Mouse (Mus musculus) WW6 (cell line): ENCODE data around the gene Slc39a13.

Source experiments
- DNase-seq: peaks from one replicate; pipeline ENCODE4 v3.0.0-alpha.2; 2013; ENCODE audit warnings: low read depth, low spot score

The Slc39a13 gene

DNA sequence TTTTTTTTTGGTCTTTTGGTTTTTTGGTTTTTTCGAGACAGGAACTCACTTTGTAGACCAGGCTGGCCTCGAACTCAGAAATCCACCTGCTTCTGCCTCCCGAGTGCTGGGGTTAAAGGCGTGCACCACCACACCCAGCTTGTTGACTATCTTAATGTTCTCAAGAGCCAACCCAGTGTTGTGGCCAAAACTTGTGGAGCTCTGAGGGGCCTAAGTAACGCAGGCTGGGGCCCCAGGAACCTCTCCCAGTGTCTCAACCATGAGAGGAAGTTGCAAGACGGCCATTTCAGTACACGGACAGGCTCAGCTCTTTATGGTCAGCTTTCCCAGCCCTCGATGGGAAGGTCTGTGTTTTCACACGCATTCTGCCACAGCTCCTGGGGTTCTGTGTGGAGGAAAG, 18.8 kb upstream of the Slc39a13 start:
- DNase-seq: no peak

DNA sequence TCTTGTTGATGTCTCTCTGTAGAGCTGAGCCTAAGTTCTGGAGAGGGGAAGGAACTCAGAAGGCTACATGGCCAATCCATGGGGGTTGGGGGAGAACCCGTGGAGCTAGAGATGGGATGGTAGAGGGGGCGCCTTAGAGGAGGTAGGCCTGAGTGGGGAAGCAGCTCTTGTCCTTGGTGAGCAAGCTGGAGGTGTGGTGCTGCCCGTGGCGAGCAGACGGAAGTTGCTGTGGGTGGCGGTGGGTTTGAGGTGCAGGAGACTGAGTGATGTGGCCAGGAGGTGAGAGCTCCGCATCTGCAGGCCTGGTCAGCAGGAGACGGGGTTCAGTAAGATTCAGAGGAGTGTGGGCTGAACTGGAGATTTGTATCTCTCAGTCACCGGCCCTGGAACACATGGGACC, 17.2 kb upstream of the Slc39a13 start:
- no peak for DNase-seq

DNA sequence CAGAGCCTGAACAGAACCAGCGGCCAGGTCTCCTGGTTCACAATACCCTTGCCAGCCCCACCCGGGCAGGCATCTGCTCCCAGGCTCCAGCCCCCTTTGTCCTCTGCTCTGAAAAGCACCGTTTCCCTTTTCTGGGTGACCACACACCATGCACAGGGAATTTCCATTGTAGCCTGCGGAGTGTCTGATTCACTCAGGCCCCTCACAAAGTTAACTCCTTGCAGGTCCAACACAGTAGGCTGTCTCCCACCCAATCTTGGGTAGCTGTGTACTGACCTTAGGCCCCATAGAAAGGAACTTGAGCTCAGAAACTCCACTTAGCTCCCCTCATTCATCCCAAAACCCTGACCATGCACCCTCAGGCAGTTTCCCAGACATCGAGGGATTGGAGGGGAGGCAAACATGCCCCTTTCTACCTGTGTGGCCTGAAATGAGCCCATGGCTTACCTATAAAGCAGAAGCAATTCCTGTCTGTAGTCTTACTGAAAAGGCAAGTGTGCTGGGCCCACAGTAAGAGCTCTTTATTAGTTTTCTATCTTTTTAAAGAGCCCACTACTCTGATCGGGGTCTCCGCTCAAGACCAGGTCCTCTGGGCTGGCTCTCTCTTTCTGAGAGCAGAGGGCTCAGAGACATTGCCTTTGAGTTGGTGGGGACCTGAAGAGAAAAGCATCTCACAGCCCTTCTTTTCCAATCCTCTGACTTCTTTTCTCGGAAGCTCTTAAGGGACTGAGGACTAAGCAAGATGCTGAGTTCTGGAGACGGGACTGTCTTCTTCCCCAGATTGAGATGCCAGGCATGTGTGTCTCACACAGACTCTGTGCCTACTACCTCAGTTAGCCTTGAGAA, 16.4 kb upstream of the Slc39a13 start:
- no peak for DNase-seq

DNA sequence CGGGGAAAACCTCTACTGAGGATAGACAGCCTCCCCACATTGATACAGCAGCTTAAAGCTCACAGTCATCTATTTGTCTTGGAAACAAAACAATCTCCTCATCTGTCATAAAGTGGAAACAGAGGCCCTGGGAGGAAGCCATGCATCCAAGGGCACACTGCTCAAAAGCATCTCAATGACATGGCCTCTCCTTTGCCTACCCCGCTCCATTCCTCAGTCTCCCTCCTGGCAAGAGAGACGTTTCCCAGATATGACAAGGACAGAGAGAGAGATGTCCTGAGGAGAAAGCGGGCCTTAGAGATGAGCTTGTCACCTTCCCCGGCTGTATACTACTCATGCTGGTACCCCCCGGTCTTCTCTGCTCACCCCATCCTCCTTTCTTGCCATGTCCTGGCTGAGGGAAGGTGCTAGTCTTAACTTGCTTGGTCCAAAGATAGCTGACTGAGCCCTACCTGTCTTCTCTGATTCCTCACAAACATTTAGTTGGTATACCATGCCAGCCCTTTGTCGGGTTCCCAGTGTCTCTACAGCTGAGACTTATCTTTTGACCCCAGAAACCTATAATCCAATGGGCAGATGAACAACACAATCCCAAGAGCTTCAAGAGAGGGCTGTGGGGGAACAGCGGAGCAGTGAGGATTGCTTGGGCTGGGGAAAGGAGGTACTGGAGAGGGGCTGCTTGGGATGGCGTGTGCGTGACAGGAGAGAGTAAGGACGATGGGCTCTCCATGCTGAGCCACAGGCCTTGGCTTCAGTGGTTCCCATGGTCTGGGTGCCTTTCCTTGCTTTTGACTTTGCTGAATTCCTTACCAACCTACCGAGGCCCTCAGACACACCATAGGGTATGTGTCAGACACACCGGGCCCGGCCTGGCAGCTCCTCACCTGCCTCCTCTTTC, 15.5 kb upstream of the Slc39a13 start:
- no peak for DNase-seq

DNA sequence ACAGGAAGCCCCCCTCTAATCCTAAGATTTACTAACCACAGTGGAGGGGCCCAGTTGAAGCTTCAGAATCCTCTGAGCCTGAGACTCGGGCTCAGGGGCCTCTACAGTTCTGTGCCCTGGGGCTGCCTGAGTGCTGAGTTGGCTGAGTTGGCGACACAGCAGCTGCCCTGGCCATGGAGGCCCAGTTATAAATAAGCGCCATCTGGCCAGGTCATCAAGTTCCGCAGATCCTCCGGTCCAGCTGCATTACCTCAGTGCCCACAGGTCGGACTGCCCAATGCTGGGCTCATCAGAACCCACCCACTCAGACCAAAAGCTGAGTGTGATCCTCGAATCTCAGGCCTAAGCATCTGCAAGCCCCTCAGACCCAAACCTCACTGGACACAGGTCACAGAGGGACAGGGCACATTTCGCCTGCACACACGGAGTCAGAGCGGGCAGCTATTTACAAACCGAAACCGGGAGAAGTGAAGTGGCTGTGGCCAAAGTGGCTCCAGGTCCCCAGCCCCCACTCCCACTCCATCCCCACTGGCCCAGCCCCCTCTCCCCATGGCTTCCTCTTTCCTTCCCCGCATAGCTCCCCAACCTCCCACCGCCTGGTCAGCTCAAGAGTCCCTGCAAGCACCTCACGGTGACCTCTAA, 14.1 kb upstream of the Slc39a13 start:
- DNase-seq: no peak

DNA sequence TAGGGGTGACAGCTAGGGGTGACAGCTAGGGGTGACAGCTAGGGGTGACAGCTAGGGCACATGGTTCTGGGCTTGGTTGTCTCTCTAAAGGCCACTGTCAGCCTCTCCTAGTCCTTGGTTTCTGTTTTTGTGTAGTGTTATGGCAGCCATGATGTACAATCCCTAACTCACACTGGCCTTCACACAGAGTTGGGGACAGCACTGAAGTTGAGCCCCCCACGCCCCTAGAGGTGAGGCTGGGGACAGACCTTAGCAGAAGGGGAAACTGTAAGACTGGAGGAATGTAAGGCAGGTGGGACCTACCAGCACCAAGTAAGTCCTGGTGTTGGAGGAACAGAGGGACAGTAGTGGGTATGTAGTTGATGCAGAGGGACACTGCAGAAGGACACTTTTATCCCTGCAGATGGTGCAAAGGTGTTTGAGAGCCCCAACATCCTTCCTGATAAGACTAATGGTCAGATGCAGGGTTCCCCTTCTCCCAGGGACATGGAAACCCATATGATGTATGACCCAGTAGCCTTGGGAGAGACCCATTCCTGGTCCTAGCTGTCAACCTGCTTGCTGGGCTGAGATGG, 13.2 kb upstream of the Slc39a13 start:
- no peak for DNase-seq

DNA sequence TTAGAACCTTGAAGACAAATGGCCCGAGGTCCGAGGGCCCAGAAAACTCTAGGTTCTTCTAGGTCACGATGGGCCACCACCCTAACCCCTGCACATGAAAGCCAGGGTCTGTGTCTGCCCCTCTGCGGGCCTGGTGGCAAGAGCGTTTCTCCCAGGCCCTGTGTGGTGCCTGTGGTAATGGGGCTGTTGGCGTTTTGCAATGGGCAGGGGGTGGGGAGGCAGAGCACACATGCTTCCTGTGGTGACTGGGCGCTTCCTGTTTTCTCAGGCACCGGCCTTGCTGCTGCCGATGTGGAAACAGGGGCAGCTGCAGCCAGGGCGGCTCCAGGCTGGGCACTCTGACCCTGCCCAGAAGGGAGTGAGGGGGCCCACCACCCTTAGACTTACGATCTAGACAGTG, 12.6 kb upstream of the Slc39a13 start:
- DNase-seq: no peak

DNA sequence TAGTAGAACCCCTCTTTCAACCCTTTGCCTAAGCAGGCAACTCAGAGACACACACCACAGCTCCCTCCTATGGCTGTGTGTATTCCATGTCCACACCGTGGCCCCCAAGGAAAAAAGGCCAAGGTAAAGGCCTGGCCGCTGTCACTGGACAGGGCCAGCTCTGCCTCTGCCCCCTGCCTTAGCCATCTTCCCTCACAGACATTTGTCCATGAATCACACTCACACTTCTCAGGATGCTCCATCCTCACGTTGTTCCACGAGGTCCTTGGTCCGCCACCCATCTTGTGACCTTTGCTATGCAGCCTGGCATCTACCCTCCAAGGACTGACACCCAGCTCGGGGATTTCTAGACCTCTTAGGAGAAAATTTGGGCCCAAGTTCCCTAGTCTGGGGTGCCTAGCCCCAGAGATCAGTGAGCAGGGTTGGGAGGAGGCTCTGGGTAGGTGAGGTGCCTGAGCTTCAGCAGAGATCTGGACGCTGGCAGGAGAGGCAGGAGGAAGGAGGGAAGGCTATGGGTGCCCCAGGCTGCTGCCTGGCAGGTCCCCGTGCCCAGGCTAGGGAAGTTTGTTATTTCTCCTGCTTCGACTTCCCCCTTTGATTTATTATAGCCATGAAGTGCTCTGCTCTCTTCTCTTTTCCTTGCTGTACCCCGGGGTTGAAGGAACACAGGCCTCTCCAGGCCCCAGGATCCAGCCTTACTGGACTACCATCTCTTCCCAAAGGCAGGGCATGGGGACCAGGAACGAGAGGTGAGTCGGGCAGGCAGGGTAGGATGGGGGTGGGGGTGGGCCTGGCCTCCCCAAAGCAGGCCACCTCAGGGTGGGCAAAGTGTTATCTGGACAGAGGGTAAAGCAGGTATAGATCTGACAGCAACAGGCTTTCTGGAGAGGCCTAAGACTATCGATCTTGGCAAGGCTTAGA, 11.8 kb upstream of the Slc39a13 start, which contains the start of gene Spi1:
Gene Spi1 (plus strand): TSS at position 616 of the 921 bp plus-strand sequence.
- no peak for DNase-seq

DNA sequence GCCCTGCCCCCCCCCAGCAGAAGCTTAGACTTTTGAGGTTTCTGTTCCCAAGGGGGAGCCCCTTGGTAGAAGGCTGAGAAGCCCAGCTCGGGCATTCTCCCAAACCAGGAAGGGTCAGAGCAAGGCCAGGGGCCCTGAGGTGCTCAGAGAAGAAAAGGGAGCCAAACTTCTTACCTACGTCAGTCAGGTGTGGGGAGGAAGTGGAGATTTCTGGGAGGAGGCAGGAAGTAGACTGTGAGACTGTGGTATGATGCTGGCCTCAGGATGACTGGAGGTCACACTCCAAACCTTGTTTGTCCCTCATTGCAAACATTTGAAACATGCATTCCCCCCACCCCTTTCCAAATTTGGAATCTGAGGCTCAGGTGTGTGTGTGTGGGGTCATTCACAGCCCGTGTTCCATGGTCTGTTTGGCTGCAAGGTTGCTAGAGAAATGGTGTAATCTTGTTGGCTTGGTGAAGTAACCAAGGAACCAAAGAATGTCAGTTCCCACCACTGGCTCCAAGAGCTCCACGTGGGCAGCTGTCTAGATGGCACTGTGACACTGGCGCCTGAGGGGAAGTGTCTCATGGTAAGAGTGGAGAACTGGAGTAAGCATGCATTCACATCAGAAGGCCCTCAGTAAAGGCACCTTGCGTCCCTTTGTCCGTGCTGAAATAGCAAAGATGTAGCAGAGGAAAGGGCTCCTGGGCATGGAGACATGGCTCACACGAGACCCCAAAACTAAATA, 10.7 kb upstream of the Slc39a13 start:
- no peak for DNase-seq

DNA sequence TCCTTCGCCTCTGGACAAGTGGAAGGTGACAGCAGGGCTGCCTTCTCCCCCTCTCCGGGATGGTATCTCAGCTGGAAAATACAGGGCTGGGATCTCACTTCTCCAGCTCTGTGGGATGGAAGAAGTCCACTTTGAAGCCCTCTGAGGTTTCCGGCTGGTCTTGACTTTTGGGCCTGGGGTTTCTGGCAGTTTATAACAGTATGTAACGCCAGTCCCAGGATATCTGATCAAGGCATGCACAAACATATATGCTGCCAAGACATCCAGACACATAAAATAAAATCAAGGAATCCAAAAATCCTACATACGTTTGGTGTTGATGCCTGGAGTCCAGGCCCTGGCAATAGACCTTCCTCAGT, 8.8 kb upstream of the Slc39a13 start:
- DNase-seq: no peak

DNA sequence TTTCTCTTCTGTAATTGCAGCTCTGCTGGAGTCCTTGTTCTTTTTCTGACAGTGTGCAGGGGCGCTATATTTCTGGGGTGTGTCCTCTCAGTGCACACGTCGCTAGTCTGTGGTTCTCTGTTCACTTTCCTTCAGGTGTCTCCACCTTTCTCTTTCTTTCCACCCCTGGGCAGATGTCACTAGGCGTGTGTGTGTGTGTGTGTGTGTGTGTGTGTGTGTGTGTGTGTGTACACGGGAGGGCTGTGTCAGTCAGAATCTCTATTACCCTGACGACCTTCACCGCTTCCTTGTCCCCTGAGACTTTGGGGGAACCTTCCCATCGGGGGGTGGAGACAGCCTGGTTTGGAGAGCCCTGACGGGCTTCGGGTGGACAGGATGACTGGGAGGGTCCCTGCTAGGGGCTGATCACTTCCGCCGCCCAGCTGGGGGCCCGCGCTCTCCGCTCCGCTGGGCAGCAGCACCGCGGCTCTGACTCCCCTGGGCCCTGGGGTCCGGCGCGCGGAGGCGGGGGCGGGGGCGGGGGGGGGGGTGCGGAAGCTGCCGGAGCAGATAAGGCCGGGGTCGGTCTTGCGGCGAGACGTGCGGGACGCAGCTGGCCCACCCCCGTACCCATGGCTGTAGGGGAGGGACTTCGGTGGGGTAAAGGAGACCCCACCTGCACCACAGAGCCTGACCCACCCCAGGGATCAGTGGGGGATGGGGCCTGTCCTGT, 8.3 kb upstream of the Slc39a13 start:
- no peak for DNase-seq

DNA sequence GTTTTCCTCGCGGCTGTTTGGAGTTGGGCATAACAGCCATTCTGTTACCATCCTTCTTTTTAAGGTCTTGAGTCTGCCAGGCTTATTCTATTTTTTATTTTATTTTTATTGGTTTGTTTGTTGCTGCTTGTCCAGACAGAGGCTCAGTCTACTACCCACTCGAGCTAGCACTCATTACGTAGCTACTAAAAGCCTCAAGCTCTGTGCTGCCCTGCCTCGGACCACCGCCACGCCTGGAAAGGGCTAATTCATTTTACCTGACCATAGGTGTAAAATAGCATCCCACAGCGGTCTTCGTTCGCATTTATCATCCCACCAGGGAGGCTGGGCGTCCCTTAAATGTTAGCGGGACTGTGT, 7.7 kb upstream of the Slc39a13 start:
- no peak for DNase-seq

DNA sequence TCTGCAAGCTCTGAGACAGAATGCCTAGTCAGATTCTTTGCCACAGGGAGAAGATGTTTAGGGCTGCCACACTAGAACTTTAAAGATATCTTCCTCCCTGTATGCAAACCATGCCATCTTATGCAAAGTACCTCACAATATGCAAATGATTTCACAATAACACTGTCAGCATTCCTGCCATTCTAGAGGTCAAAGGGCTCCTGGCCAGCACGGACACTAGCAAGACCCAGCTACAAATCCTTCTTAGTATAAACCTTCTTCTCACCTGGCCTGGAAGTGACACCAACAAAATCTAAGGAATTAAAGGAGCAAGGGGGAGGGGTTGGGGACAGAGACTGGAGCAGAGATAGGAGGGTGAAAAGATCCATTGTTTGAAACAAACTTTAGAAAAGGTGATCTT, 1.9 kb upstream of the Slc39a13 start:
- no peak for DNase-seq

DNA sequence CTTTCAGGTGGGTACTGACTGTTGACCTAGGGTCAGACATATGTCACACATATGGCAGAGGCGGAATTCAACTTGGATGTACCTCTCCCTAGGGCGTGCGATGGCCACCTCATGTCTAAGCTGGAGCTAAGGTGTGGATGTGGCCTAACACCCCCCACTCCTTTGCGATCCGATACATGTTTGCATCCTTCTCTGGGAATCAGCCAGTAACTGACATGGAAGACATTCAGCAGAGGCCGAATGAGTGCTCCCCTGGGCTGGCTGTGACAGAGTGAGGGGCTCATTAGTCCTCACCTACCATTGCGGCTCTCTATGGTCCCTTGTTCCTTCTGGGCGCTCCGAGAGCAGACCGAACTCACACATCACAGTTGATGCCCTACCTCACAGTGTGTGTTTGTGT, 842 bp upstream of the Slc39a13 start:
- no peak for DNase-seq

DNA sequence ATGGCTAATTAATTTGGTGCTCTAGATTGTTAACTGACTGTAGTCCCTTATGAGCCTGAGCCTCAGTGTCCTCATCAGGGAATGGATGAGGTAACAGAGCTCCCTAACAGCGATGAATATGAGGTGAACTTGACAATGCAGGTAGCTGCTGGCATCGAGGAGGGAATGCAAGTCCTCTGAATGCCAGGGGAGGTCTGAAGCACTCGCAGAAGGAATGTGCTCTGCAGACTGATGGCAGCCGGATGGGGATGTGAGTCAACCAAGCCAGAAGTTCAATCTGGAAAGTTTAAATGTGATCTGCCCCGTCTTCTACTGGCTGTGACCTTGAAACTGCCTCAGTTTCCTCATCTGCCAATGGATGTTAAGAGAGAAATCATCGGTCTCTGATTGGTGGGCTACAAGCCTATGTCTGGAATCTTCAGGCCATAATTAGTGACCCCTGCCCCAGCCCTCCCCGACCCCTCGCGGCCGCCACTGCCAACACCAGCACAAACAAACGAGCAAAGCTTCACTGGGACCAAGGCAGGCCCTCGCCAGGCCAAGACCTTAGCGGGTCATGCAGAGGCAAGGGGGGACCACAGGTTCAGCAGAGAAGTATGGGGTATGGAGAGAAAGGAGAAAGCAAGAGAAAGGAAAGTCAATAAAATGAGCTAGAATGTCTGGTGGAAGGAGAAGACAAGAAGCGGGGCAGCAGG, 764 bp downstream of the Slc39a13 start:
- DNase-seq: no peak

DNA sequence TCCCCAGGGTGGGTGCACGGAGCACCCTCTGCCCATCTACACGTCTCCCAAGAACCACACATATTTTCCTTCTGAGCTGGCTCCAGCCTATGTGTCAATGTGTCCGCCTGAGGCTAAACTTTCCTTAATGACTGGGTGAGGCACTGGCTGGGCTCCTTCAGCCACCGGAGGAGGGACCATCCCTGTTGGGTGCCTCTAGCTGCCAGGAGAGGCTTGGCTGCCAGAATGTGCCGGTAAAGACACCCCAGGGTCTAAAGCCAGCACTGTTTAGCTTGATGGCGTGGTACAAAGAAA, 1.4 kb downstream of the Slc39a13 start:
- DNase-seq: no peak

DNA sequence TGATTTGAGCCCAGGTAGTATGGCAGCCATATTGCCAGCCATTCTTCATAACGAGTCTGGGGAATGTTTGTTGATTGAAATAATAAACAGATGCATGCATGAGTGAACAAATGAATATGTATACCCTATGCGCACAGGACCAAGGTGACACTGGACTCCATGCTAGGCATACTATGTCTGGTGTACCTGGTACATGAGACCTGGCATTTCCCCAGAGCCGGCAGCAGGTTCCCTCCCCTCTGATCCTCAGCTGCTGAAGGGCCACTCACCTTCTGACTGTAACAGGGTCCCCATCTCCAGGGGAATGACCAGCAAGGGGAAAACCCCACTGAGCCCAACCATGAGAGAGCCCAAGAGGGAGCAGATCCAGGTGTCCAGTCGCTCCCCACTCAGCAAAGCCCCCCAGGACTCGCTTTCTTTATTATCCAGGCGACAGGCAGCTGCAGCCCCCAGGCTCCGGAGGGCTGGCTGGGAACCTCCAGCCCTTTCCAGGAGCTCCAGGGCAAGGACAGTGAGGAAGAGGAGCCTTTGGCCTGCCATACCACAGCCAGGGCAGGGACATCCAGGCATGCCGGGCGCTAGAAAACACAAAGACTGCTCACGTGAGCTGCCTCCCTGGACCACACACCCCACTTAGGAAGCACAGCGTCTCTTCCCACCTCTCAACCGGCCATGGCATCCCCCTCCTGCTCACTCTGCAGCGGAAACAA, 1.9 kb downstream of the Slc39a13 start:
- DNase-seq: no peak

DNA sequence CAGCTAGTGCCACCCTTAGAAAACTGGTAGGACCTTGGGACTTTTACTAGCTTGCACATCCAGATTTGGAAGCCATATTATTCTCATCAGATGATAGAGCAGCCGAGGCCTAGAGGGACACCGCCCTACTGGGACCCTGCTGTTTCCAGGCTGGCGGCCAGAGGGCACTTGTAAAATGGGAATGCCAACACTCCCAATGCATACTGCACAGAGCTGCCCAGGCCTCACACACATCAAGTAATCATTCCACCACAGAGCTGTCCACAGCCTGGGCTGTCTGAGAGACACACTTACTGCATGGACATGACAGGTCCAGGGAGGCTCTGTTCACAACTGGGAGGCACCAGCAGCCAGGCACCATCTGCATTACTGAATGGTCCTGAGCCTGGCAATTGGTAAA, 3.8 kb downstream of the Slc39a13 start:
- DNase-seq: no peak

DNA sequence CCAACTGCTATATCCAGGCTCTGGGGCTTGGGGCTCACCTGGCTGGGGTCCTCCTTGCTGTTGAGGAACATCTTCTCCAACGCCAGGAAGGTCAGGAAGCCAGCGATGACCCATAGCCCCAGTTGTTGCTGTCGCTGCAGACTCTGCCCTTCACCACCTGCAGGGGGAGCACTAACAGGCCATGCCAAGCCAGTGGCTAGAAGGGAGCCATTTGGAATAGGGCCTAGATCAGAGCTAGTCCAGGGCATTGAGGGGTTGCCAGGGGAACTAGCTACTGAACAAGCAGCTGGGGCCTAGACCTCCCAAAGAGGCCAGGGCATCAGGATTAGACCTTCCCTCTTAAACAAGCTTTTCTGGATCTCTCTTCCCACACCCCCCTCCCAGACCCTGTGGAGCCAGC, 4.7 kb downstream of the Slc39a13 start:
- DNase-seq: no peak
